Mouse (Mus musculus) erythroblast, embryonic 14.5 days (primary cell): ENCODE results near the gene Zfp804a.

ENCODE experiments used
- GATA1 ChIP-seq: IDR thresholded peaks from 2 replicates; pipeline ENCODE4 v1.6.1; 2012; ENCODE audit warnings: low read length, inconsistent platforms, mixed read lengths
- TAL1 ChIP-seq: IDR thresholded peaks from 3 replicates; pipeline ENCODE4 v1.6.1; 2012; ENCODE audit warnings: low read length, inconsistent platforms, mixed read lengths

DNA sequence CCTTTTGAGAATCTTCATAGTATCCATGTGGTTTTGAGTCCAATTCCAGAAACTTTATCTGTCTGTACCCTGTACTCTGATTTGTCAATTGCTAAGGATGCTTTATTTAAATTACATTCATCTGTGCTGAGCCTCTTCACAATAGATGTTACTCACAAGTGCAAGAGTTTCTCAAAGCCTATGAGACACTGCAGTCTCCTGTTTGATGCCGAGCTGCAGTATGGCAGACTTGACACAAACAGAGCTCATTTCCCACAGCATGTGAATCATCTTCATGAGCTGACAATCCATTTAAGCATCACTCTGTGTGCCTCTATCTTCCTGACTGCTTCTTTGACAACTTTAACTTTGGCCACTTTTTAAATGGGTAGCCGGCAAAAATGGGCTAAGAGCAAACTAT is 60.6 kb downstream of the Zfp804a start:
- TF ChIP-seq TAL1 (no peak), GATA1 (no peak)
